Mouse (Mus musculus) hindbrain, embryonic 11.5 days (tissue): ENCODE data around the gene Mlx. TPM values are rescaled to one million over a fixed set of nuclear protein-coding genes. Genes with fewer than 3 reads are reported as not detected.
"Not testable (repeated sequence)": the region's sequence is repeated elsewhere in the genome, so short reads cannot be mapped to it uniquely, and the experiment has no call there.

Source experiments
- ATAC-seq: fragments of 200-750 bp; cut with Nextera tagmentation; 2 replicates; pipeline ENCODE4 v1.8.0; 2017; ENCODE audit warnings: mild to moderate bottlenecking, moderate TSS enrichment, moderate library complexity; ENCODE audit not compliant: low FRiP score
- DNase-seq: peaks from one replicate; pipeline ENCODE4 v3.0.0-alpha.2; 2015; ENCODE audit warnings: low spot score
- H3K27ac ChIP-seq: fragments of 300-500 bp; sonication (generic); 2 replicates; pipeline ENCODE4 v1.5.1; 2014; ENCODE audit warnings: mild to moderate bottlenecking, low read depth, low read length
- H3K27me3 ChIP-seq: fragments of 300-500 bp; sonication (generic); 2 replicates; pipeline ENCODE4 v1.6.1; 2014; ENCODE audit warnings: mild to moderate bottlenecking, low read length, moderate library complexity, mixed read lengths; ENCODE audit not compliant: control insufficient read depth, insufficient read depth
- H3K36me3 ChIP-seq: fragments of 300-500 bp; sonication (generic); 2 replicates; pipeline ENCODE4 v1.6.1; 2014; ENCODE audit warnings: mild to moderate bottlenecking, low read length, moderate library complexity, mixed read lengths; ENCODE audit not compliant: control insufficient read depth, insufficient read depth
- H3K4me1 ChIP-seq: fragments of 300-500 bp; sonication (generic); replicated peaks from 2 replicates; pipeline ENCODE4 v1.6.1; 2014; ENCODE audit warnings: low read length, mixed read lengths; ENCODE audit not compliant: control insufficient read depth, insufficient read depth
- H3K4me2 ChIP-seq: fragments of 300-500 bp; sonication (generic); replicated peaks from 2 replicates; pipeline ENCODE4 v1.6.1; 2014; ENCODE audit warnings: mild to moderate bottlenecking, low read depth, low read length
- H3K4me3 ChIP-seq: fragments of 300-500 bp; sonication (generic); 2 replicates; pipeline ENCODE4 v1.5.1; 2014; ENCODE audit warnings: low read depth, low read length
- H3K9ac ChIP-seq: fragments of 300-500 bp; sonication (generic); 2 replicates; pipeline ENCODE4 v1.6.1; 2014; ENCODE audit warnings: low read depth, low read length
- H3K9me3 ChIP-seq: fragments of 300-500 bp; sonication (generic); 2 replicates; pipeline ENCODE4 v1.6.1; 2016; ENCODE audit warnings: low read length; ENCODE audit not compliant: control insufficient read depth
- WGBS: fragments of 180-500 bp; shearing (Covaris S2); extraction: QIAGEN DNeasy Blood & Tissue Kit; methylation state at CpG from one replicate; pipeline ENCODE4 v1.1.7; 2014; 5-methylcytosine and 5-hydroxymethylcytosine counted together
- polyA plus RNA-seq: library from polyadenylated mRNA; unstranded; fragments of >200 nt; fragmentation: Nextera tagmentation; extraction: Ambion mirVana; gene quantifications from 2 replicates; pipeline ENCODE4 v1.2.1, GENCODE M21; 2014

The Mlx gene
- polyA plus RNA-seq, 1 experiment from 2014 or later = 57.1 TPM

DNA sequence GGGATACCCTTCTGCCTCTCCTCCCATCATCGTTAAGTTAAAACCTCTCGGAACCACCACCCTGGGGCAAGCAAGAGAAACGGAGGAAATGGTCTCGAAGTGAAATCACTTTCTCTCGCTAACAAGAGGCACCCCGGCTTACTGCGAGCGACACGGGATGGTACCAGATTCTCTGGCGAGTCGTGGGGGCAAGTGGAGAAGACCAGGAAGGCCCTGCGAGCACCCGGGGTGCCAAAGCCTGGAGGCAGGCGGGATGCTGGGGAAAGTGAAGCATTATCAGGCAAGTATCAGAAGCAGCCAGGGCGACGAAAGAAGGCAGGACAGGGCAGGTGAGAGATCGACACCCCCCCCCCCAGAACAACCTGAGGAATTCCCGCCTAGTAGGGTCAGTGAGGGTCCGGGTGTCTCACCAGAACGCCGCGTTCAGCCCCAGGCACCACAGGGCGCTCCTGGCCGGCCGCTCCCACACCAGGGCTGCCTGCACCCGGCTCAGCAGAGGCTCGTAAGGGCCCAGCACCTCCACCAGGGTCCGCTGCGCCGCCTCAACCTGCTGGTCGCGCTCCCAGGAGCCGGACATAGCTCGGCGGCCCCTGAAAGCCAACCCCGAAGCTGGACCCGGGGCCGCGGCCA is 32.2 kb downstream of the Mlx start:
- H3K27ac ChIP-seq = peak overlapping the region; percentile 81
- no peaks in the 10 kb centered on the region for H3K27me3 ChIP-seq
- DNase-seq = no peak
- ATAC-seq = peak; percentile 73
- no peaks in the 10 kb centered on the region for H3K9me3 ChIP-seq
- H3K9ac ChIP-seq = peak overlapping the region; percentile 83
- WGBS = under 1% methylated on average over 38 of the region's 39 CpGs
- peaks cover 5% of the 10 kb centered on the region; the same call in 1 of the 2 replicates for H3K36me3 ChIP-seq
- peak overlapping the region; percentile 92 for H3K4me2 ChIP-seq
- H3K4me1 ChIP-seq = peaks cover 6% of the 10 kb centered on the region; the same call in 1 of the 2 replicates
- peak overlapping the region; percentile 81 for H3K4me3 ChIP-seq

- peak; percentile 100 for DNase-seq
- peak; percentile 94 for ATAC-seq
- Histone ChIP-seq H3K9me3 (no peaks in the 10 kb centered on the region), H3K4me2 (peak within 1 kb of the TSS; percentile 92), H3K27me3 (no peaks in the 10 kb centered on the region), H3K4me3 (peak within 1 kb of the TSS; percentile 81), H3K36me3 (peaks cover 5% of the 10 kb centered on the region; the same call in 1 of the 2 replicates), H3K27ac (peak within 1 kb of the TSS; percentile 85), H3K9ac (peak within 1 kb of the TSS; percentile 83), H3K4me1 (peaks cover 6% of the 10 kb centered on the region; the same call in 1 of the 2 replicates)
- under 1% methylated on average over 61 of the region's 61 CpGs for WGBS
These were observed 32.9 kb downstream of the Mlx start, which contains the start of the genes Retreg3 and Tubg1 for GRCm38 (mm10) chr11:101119761-101120544. Gene Retreg3 (minus strand): TSS chr11:101119893. Gene Tubg1 (plus strand): TSS chr11:101119938.

DNA sequence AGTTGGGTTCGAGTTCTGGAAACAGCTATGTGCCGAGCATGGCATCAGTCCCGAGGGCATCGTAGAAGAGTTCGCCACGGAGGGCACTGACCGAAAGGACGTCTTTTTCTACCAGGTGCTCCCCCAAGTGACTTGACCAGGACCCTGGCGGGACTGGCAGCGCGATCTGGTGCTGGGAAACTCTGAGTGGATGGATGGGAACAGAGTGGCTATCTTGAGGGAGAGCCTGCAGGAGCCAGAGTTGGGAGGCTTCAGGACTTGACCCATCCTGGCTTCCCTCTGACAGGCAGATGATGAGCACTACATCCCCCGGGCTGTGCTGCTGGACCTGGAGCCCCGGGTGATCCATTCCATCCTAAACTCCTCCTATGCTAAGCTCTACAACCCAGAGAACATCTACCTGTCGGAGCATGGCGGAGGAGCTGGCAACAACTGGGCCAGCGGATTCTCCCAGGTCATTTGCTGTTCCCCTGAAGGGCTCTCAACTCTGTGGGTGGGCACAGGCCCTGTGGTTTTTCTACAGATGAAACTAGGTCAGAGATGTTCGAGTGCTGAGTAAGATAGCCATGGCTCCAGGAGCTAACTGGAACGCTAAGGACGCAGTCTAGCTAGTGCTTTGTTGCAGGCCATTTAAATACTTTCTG is 33.6 kb downstream of the Mlx start:
- ATAC-seq (peak; percentile 6; the same call in 1 of the 2 replicates), DNase-seq (no peak)
- Histone ChIP-seq H3K4me1 (peaks cover 6% of the 10 kb centered on the region; the same call in 1 of the 2 replicates), H3K4me2 (peak overlapping the region; percentile 77), H3K36me3 (peaks cover 5% of the 10 kb centered on the region; the same call in 1 of the 2 replicates), H3K4me3 (peak overlapping the region; percentile 81), H3K9me3 (no peaks in the 10 kb centered on the region), H3K9ac (peak overlapping the region; percentile 74), H3K27me3 (no peaks in the 10 kb centered on the region), H3K27ac (peak overlapping the region; percentile 85)
- 25% methylated on average over 19 of the region's 19 CpGs for WGBS

GRCm38 (mm10) chr11:101124494-101124893 is 37.4 kb downstream of the Mlx start:
- 95% methylated on average over 8 of the region's 8 CpGs for whole genome bisulfite sequencing
- not testable (repeated sequence) for H3K9ac ChIP-seq, ATAC-seq, H3K27ac ChIP-seq, H3K9me3 ChIP-seq, H3K4me1 ChIP-seq, H3K4me3 ChIP-seq, DNase-seq, H3K4me2 ChIP-seq, H3K27me3 ChIP-seq
- peaks cover 16% of the 10 kb centered on the region for H3K36me3 ChIP-seq

- H3K9ac ChIP-seq, DNase-seq, H3K4me1 ChIP-seq, H3K9me3 ChIP-seq, H3K4me3 ChIP-seq, H3K27ac ChIP-seq, ATAC-seq, H3K27me3 ChIP-seq, H3K4me2 ChIP-seq: not testable (repeated sequence)
- H3K36me3 ChIP-seq = peaks cover 16% of the 10 kb centered on the region
- WGBS = 94% methylated on average over 6 of the region's 9 CpGs
These were observed 37.9 kb downstream of the Mlx start for GRCm38 (mm10) chr11:101125008-101125407.

- no peak for ATAC-seq
- peaks cover 16% of the 10 kb centered on the region for H3K36me3 ChIP-seq
- WGBS = 100% methylated on average over 1 of the region's 1 CpGs
These were observed 40.0 kb downstream of the Mlx start for GRCm38 (mm10) chr11:101127075-101127474.

GRCm38 (mm10) chr11:101128996-101129577 is 42.0 kb downstream of the Mlx start:
- ATAC-seq (no peak), DNase-seq (no peak)
- no peaks in the 10 kb centered on the region for H3K27me3 ChIP-seq
- H3K4me1 ChIP-seq = no peaks in the 10 kb centered on the region
- H3K27ac ChIP-seq = no peak overlapping the region
- H3K4me3 ChIP-seq = no peak overlapping the region
- no peaks in the 10 kb centered on the region for H3K9me3 ChIP-seq
- H3K4me2 ChIP-seq = no peak overlapping the region
- WGBS = 88% methylated on average over 11 of the region's 11 CpGs
- H3K36me3 ChIP-seq = peaks cover 11% of the 10 kb centered on the region
- H3K9ac ChIP-seq = no peak overlapping the region

More at GRCm38 (mm10) chr11:101127075-101127474, 40.0 kb downstream of the Mlx start:
- no peaks in the 10 kb centered on the region for H3K9me3 ChIP-seq
- DNase-seq = no peak
- no peaks in the 10 kb centered on the region for H3K4me1 ChIP-seq
- no peak overlapping the region for H3K4me2 ChIP-seq
- H3K4me3 ChIP-seq = no peak overlapping the region
- no peak overlapping the region for H3K27ac ChIP-seq
- H3K27me3 ChIP-seq = no peaks in the 10 kb centered on the region
- no peak overlapping the region for H3K9ac ChIP-seq

GRCm38 (mm10) chr11:101130056-101130756 is 43.1 kb downstream of the Mlx start:
- H3K4me1 ChIP-seq = no peaks in the 10 kb centered on the region
- H3K9ac ChIP-seq = no peak overlapping the region
- ATAC-seq (no peak), DNase-seq (no peak)
- H3K4me2 ChIP-seq = no peak overlapping the region
- 57% methylated on average over 18 of the region's 18 CpGs for WGBS
- no peaks in the 10 kb centered on the region for H3K9me3 ChIP-seq
- no peak overlapping the region for H3K4me3 ChIP-seq
- H3K27ac ChIP-seq = no peak overlapping the region
- no peaks in the 10 kb centered on the region for H3K27me3 ChIP-seq
- H3K36me3 ChIP-seq = peaks cover 11% of the 10 kb centered on the region
